Mouse (Mus musculus) cerebellum, adult 18-20 months (tissue): Measurements from ENCODE around the gene Ddx58.

Source experiments
- DNase-seq, 2 experiments: peaks; one replicate each; pipeline ENCODE4 v3.0.0; 2021

Gene Ddx58

GRCm38 (mm10) chr4:40239409-40240271, at the start of gene Ddx58:
Gene Ddx58, minus strand, starts transcription at chr4:40239828.
- DNase-seq, result peak; percentile 11 to 13

- no peak for DNase-seq
These were observed 49.4 kb upstream of the Ddx58 start for GRCm38 (mm10) chr4:40289046-40289445.

GRCm38 (mm10) chr4:40287415-40287814, 47.8 kb upstream of the Ddx58 start:
- DNase-seq, result no peak

- DNase-seq, result peak; percentile 59 to 73
These were observed 46.0 kb upstream of the Ddx58 start for GRCm38 (mm10) chr4:40285582-40285981.

GRCm38 (mm10) chr4:40279276-40279900, 39.8 kb upstream of the Ddx58 start, which contains the start of gene Ndufb6:
Gene Ndufb6, minus strand, starts transcription at chr4:40279421.
- peak; percentile 92 to 96 for DNase-seq

GRCm38 (mm10) chr4:40278880-40279275, 39.2 kb upstream of the Ddx58 start:
- DNase-seq, result no peak

GRCm38 (mm10) chr4:40269430-40270032, 29.9 kb upstream of the Ddx58 start, which contains the start of the genes Smim27 and Topors:
Gene Smim27, plus strand, starts transcription at chr4:40269579.
Gene Topors, minus strand, starts transcription at chr4:40269850.
- peak; percentile 92 to 98 for DNase-seq

GRCm38 (mm10) chr4:40268835-40269234, 29.2 kb upstream of the Ddx58 start:
- peak in 1 of 2 experiments; percentile 17 for DNase-seq

- peak; percentile 82 to 86 for DNase-seq
These were observed 28.7 kb upstream of the Ddx58 start for GRCm38 (mm10) chr4:40268204-40268813.

GRCm38 (mm10) chr4:40267681-40268080, 28.1 kb upstream of the Ddx58 start:
- DNase-seq, result no peak

GRCm38 (mm10) chr4:40264321-40264720, 24.7 kb upstream of the Ddx58 start:
- no peak for DNase-seq

GRCm38 (mm10) chr4:40254385-40255103, 14.9 kb upstream of the Ddx58 start:
- DNase-seq, result no peak

GRCm38 (mm10) chr4:40253766-40254165, 14.1 kb upstream of the Ddx58 start:
- no peak for DNase-seq

- DNase-seq, result no peak
These were observed 11.4 kb upstream of the Ddx58 start for GRCm38 (mm10) chr4:40250984-40251383.

- DNase-seq, result no peak
These were observed 4.4 kb upstream of the Ddx58 start for GRCm38 (mm10) chr4:40244035-40244434.

- DNase-seq, result no peak
These were observed 3.4 kb upstream of the Ddx58 start for GRCm38 (mm10) chr4:40243006-40243405.

GRCm38 (mm10) chr4:40241928-40242327, 2.3 kb upstream of the Ddx58 start:
- no peak for DNase-seq

- DNase-seq, result no peak
These were observed 680 bp upstream of the Ddx58 start for GRCm38 (mm10) chr4:40240272-40240744.

- peak; percentile 26 to 34 for DNase-seq
These were observed 882 bp downstream of the Ddx58 start for GRCm38 (mm10) chr4:40238483-40239408.

GRCm38 (mm10) chr4:40236829-40237228, 2.8 kb downstream of the Ddx58 start:
- no peak for DNase-seq

GRCm38 (mm10) chr4:40234256-40234655, 5.4 kb downstream of the Ddx58 start:
- no peak for DNase-seq
